Mouse (Mus musculus) embryonic facial prominence, embryonic 13.5 days (tissue): ENCODE measurements around the gene Slc28a3. TPM values are rescaled to one million over a fixed set of nuclear protein-coding genes. Genes with fewer than 3 reads are reported as not detected.

Experiments used
- polyA plus RNA-seq: library from polyadenylated mRNA; unstranded; fragments of >200 nt; fragmentation: Nextera tagmentation; extraction: Ambion mirVana; gene quantifications from 2 replicates; pipeline ENCODE4 v1.2.1, GENCODE M21; 2015

The Slc28a3 gene
- polyA plus RNA-seq, 1 experiment from 2014 or later: 0.30 TPM

Other genes starting within 250 kb of the Slc28a3 start
- 25.6 and 26.3 TPM in 2 replicates for gene 2210016F16Rik, start 225.7 kb downstream of the Slc28a3 start, polyA plus RNA-seq
- gene Rmi1, start 208.6 kb downstream of the Slc28a3 start, polyA plus RNA-seq: 24.7 and 25.9 TPM in 2 replicates
- gene Hnrnpk, start 207.5 kb downstream of the Slc28a3 start, polyA plus RNA-seq: 1,653 and 1,754 TPM in 2 replicates
- 20.4 and 28.1 TPM in 2 replicates for gene Ntrk2, start 195.7 kb upstream of the Slc28a3 start, polyA plus RNA-seq